Mouse (Mus musculus): ENCODE results near the gene 4931406P16Rik. TPM values are rescaled to one million over a fixed set of nuclear protein-coding genes. Genes with fewer than 3 reads are reported as not detected.

Gene 4931406P16Rik
- polyA plus RNA-seq, 1 experiment from 2014 or later: 12.9 TPM

Other genes with a start within 250 kb of the 4931406P16Rik start
- gene Scgb1b30, start 218.1 kb downstream of the 4931406P16Rik start, polyA plus RNA-seq (2015; fragmentation: Nextera tagmentation; extraction: Ambion mirVana): not detected in 2 replicates
- 0.33 and 0.76 TPM in 2 replicates for gene Wtip, start 180.3 kb downstream of the 4931406P16Rik start, polyA plus RNA-seq (2015; fragmentation: Nextera tagmentation; extraction: Ambion mirVana)
- 84.9 and 87.8 TPM in 2 replicates for gene Uba2, start 144.0 kb downstream of the 4931406P16Rik start, polyA plus RNA-seq (2015; fragmentation: Nextera tagmentation; extraction: Ambion mirVana)
- gene Pdcd2l, start 116.9 kb downstream of the 4931406P16Rik start, polyA plus RNA-seq (2015; fragmentation: Nextera tagmentation; extraction: Ambion mirVana): 20.9 and 26.0 TPM in 2 replicates
- gene Gpi1, start 83.2 kb downstream of the 4931406P16Rik start, polyA plus RNA-seq (2015; fragmentation: Nextera tagmentation; extraction: Ambion mirVana): 149 and 159 TPM in 2 replicates
- gene Gm6096, start 62.5 kb downstream of the 4931406P16Rik start, polyA plus RNA-seq (2015; fragmentation: Nextera tagmentation; extraction: Ambion mirVana): not detected in 2 replicates
- gene Lsm14a, start 79.8 kb upstream of the 4931406P16Rik start, polyA plus RNA-seq (2015; fragmentation: Nextera tagmentation; extraction: Ambion mirVana): 41.3 and 41.6 TPM in 2 replicates